Mouse (Mus musculus) adrenal gland (tissue): Measurements from ENCODE around the gene Psmd12.
"Not testable (repeated sequence)": the region's sequence is repeated elsewhere in the genome, so short reads cannot be mapped to it uniquely, and the experiment has no call there.

ENCODE experiments used
- intact Hi-C: fragments of 180-260 bp; cut with DNase I; formaldehyde crosslinking; loops from one replicate; pipeline ENCODE4 v1.15.1; 2025

The Psmd12 gene

GRCm38 (mm10) chr11:107459828-107460227, 19.5 kb upstream of the Psmd12 start:
- intact Hi-C loops: no loop called here

- intact Hi-C loops: no loop called here
Observed at GRCm38 (mm10) chr11:107462478-107462877, 16.8 kb upstream of the Psmd12 start.

GRCm38 (mm10) chr11:107463251-107463681, 16.0 kb upstream of the Psmd12 start:
- intact Hi-C loops: no loop called here

- intact Hi-C loops: no loop called here
Observed at GRCm38 (mm10) chr11:107464141-107464540, 15.1 kb upstream of the Psmd12 start.

GRCm38 (mm10) chr11:107465041-107465440, 14.2 kb upstream of the Psmd12 start:
- intact Hi-C loops: loop anchor here (5.0 kb wide), 1 partner anchor 188 kb away; no protein-coding TSS in a partner anchor

GRCm38 (mm10) chr11:107465969-107466368, 13.3 kb upstream of the Psmd12 start:
- intact Hi-C loops: loop anchor here (5.0 kb wide), 1 partner anchor 189 kb away; no protein-coding TSS in a partner anchor

- intact Hi-C loops: loop anchor here (5.0 kb wide), 1 partner anchor 190 kb away; no protein-coding TSS in a partner anchor
Observed at GRCm38 (mm10) chr11:107466611-107467391, 12.5 kb upstream of the Psmd12 start.

- intact Hi-C loops: loop anchor here (5.0 kb wide), 1 partner anchor 191 kb away; no protein-coding TSS in a partner anchor
Observed at GRCm38 (mm10) chr11:107468252-107469030, 10.8 kb upstream of the Psmd12 start.

GRCm38 (mm10) chr11:107469031-107469522, 10.2 kb upstream of the Psmd12 start:
- intact Hi-C loops: loop anchor here (5.0 kb wide), 1 partner anchor 192 kb away; no protein-coding TSS in a partner anchor

GRCm38 (mm10) chr11:107469523-107470371, 9.5 kb upstream of the Psmd12 start:
- intact Hi-C loops: loop anchor here (2.0 to 5.0 kb wide), 2 partner anchors 83 to 192 kb away; no protein-coding TSS in a partner anchor

GRCm38 (mm10) chr11:107470521-107471041, 8.7 kb upstream of the Psmd12 start, which contains the start of gene Pitpnc1:
Gene Pitpnc1, minus strand, starts transcription at chr11:107470699.
- intact Hi-C loops: loop anchor here (2.0 kb wide), 1 partner anchor 84 kb away; no protein-coding TSS in a partner anchor

- intact Hi-C loops: loop anchor here (2.0 kb wide), 1 partner anchor 84 kb away; no protein-coding TSS in a partner anchor
Observed at GRCm38 (mm10) chr11:107471071-107471720, 8.1 kb upstream of the Psmd12 start.

GRCm38 (mm10) chr11:107472304-107472703, 7.0 kb upstream of the Psmd12 start:
- intact Hi-C loops: loop anchor here (2.0 kb wide), 1 partner anchor 258 kb away; no protein-coding TSS in a partner anchor

- intact Hi-C loops: loop anchor here (2.0 kb wide), 1 partner anchor 258 kb away; no protein-coding TSS in a partner anchor
Observed at GRCm38 (mm10) chr11:107473137-107473820, 6.0 kb upstream of the Psmd12 start.

GRCm38 (mm10) chr11:107479862-107480203, 549 bp downstream of the Psmd12 start:
- intact Hi-C loops: no loop called here

GRCm38 (mm10) chr11:107484341-107484740, 5.1 kb downstream of the Psmd12 start:
- intact Hi-C loops: no loop called here

- intact Hi-C loops: no loop called here
Observed at GRCm38 (mm10) chr11:107502801-107503200, 23.5 kb downstream of the Psmd12 start.

GRCm38 (mm10) chr11:107504364-107504763, 25.1 kb downstream of the Psmd12 start:
- intact Hi-C loops: not testable (repeated sequence)

- intact Hi-C loops: no loop called here
Observed at GRCm38 (mm10) chr11:107506260-107506659, 27.0 kb downstream of the Psmd12 start.
